Mouse (Mus musculus) ES-CJ7 (cell line): ENCODE measurements around the gene Slco2b1.
"Not testable (repeated sequence)": the region's sequence is repeated elsewhere in the genome, so short reads cannot be mapped to it uniquely, and the experiment has no call there.

Experiments used
- DNase-seq: peaks from one replicate; pipeline ENCODE4 v3.0.0; 2011; ENCODE audit warnings: low read depth, low spot score

Gene Slco2b1

DNA sequence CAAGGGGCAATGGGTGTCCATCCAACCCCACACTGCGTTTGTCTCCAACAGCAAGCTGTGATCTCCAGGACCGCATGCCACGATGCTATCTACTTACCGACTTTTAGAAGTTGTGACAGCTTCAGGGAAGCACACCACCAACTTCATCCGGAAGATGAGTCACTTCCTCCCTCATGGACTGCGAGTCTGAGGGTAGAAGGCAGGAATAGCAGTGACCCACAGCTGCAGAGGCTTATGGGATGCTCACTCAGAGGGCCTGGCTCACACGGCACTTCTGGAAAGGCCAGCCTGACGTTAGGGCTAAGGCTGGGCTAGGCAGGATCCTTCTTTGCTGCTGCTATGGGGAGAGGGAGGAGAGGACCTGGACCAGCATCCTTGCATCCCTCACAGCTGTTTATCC is at the start of gene Slco2b1:
Slco2b1 (minus strand) TSS at position 175 of the 400 bp plus-strand sequence.
- no peak for DNase-seq

DNA sequence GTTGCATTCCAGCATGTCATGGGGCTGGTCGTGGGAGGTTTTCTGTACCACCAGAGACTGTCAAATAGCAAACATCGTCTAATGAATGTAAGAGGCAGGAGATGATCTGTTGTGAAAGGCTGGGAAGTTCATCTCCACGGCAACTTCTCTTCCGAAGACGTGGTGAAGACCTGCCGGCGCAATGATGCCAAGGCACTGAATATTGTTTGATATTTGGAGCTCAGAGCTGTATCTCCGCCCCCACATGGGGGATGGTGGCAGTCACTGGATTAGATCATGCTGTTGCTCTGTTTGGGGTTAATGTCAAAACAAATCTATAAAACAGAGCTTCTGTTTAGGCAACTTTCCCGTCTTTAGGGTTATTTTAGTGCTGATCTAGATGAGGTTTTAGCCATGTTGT is 28.1 kb upstream of the Slco2b1 start:
- DNase-seq, result no peak

DNA sequence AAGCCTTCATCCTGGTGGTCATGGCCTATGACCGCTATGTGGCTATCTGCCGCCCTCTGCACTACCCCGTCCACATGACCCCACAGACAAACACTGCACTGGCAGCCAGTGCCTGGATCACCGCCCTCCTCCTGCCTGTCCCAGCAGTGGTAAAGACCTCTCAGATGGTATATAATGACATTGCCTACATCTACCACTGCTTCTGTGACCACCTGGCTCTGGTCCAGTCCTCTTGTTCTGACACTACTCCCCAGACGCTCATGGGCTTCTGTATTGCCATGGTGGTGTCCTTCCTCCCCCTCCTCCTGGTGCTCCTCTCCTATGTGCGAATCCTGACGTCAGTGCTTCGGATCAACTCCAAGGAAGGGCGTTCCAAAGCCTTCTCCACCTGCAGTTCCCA is 24.4 kb upstream of the Slco2b1 start:
- not testable (repeated sequence) for DNase-seq

- no peak for DNase-seq
These were observed 23.5 kb upstream of the Slco2b1 start for GRCm38 (mm10) chr7:99734612-99735011.

DNA sequence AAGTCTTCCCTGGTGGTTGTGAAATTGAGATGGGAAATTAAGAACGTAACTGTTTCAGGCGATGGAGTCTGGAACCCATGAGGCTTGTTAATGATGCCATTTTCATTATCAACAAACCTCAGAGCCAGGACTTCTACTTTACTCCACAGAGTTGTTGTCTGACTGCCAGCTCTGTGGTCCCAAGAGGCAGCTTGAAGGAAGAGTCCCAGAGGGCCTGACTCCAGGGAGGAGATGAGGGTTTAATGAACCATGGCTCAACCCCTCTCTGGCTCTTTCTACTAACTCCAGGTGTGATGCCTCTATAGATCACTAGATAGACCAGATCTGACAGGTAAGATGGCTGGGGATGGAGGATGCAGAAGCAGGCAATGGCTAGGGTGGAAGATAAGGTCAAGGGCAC is 18.8 kb upstream of the Slco2b1 start, which contains the start of gene Olfr520:
Olfr520 (plus strand) TSS at position 301 of the 400 bp plus-strand sequence.
- no peak for DNase-seq

- no peak for DNase-seq
These were observed 5.4 kb upstream of the Slco2b1 start for GRCm38 (mm10) chr7:99716536-99716935.

- no peak for DNase-seq
These were observed 1.3 kb upstream of the Slco2b1 start for GRCm38 (mm10) chr7:99712431-99712830.

- peak; percentile 17 for DNase-seq
These were observed 664 bp downstream of the Slco2b1 start for GRCm38 (mm10) chr7:99710476-99710875.

- no peak for DNase-seq
These were observed 1.1 kb downstream of the Slco2b1 start for GRCm38 (mm10) chr7:99709992-99710391.

GRCm38 (mm10) chr7:99708750-99709149 is 2.4 kb downstream of the Slco2b1 start:
- no peak for DNase-seq

- DNase-seq, result no peak
These were observed 2.8 kb downstream of the Slco2b1 start for GRCm38 (mm10) chr7:99708301-99708721.

DNA sequence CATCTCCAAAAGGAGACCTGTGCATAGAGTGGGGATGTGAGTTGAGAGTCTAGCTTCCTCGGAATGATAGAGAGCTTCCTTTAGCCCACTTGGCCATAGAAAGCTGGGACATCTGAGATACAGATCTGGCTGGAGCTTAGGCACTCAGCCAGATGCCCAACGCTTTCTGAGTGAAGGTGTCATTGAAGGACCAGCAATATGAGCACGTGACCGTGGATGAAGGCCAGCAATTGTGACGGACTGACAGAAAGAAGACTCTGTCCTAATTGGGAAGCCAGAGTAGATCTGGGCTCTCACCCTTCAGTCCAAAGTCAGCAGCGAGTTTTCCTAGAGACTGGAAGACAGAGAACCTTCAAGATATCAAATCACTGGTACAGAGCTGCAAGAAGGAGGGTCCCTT is 3.5 kb downstream of the Slco2b1 start:
- no peak for DNase-seq

DNA sequence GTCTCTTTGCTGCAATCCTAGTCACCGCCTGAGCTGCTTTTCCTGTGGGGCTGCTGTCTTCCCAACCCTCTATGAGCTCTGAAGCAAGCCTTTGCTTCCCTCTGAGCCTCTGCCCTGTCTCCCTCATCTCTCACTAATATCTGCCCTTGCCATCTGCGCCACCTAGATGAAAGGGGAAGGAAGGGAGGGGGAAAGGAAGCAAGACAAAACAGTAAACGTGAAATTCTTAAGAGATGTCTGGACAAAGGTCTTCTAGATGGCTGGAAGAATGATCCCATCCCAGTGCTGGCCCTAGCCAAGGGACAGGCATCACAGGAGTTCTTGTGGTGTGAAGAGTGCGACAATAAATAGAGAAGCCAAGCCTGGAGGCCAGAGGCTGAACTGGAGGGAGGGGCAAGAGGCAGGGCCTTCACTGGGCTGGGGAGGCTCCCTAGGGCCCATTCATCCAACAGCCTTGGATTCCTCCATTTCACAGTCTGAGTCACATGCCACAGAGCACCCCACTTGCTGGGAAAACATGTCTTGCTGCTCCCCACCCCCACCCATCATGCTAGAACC is 4.0 kb downstream of the Slco2b1 start:
- DNase-seq, result no peak

GRCm38 (mm10) chr7:99706341-99707037 is 4.7 kb downstream of the Slco2b1 start:
- no peak for DNase-seq

GRCm38 (mm10) chr7:99704736-99705519 is 6.2 kb downstream of the Slco2b1 start:
- no peak for DNase-seq

DNA sequence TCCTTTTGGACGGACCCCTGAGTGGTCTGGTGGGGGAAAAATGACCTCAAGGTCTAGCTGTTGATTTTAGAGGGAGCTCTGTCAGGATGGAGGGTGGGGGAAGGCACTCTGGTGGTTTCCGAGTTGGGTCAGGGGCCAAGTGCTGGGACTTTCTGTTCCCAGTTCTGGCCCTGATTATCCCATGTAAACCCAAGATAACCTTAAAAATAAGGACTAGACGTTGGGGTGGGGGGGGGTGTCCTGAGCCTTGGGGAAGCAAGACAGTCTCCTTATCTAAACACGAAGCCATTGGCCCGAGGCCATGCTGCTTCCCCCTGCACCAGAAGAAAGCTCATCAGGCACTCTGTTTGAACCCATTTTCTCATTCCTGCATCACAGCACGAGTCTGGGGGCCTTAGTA is 8.9 kb downstream of the Slco2b1 start:
- DNase-seq, result no peak

GRCm38 (mm10) chr7:99700641-99701040 is 10.5 kb downstream of the Slco2b1 start:
- DNase-seq, result no peak

- DNase-seq, result no peak
These were observed 11.4 kb downstream of the Slco2b1 start for GRCm38 (mm10) chr7:99699709-99700151.

GRCm38 (mm10) chr7:99699106-99699505 is 12.0 kb downstream of the Slco2b1 start:
- DNase-seq, result no peak

- no peak for DNase-seq
These were observed 12.6 kb downstream of the Slco2b1 start for GRCm38 (mm10) chr7:99698576-99698975.

DNA sequence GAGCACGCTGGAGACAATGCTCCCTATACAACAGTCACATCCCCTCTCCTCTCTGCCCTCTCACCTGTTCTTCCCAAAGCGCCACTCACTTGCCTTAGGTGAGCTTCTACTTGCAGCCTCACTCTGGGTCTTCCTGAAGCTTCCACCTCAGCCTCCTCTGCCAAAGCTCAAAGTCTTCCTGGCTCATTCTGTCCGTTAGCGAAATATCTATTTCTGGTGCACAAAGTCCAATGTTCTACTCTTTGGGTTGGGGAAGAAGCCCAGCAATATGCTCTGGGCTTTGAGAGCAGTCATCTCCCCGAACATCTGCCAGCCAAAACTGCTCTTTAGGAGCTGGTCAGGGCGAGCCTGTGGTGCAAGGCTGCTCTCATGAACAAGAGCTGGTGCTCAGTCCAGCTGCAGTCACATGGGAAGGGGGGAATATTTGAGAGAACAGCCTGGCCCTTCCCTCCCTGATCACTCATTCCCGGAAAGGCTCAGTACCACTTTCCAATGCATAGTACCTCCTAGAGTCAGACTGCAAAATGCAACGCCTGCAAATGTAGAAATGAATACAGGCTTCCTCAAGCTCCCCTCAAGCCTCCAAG is 15.6 kb downstream of the Slco2b1 start:
- DNase-seq, result no peak

GRCm38 (mm10) chr7:99694424-99694823 is 16.7 kb downstream of the Slco2b1 start:
- DNase-seq, result not testable (repeated sequence)
